Mouse (Mus musculus) MEL (cell line): Measurements from ENCODE around the gene Hfe2. TPM values are rescaled to one million over a fixed set of nuclear protein-coding genes. Genes with fewer than 3 reads are reported as not detected.

Experiments used
- DNase-seq: peaks from one replicate; pipeline ENCODE4 v3.0.0; 2011; ENCODE audit warnings: low read depth, low spot score
- H3K27ac ChIP-seq: 2 replicates; pipeline ENCODE4 v1.5.1; 2012; ENCODE audit warnings: low read depth, mild to moderate bottlenecking, control low read depth, low read length, moderate library complexity; ENCODE audit not compliant: control insufficient read depth
- H3K27me3 ChIP-seq, 2 experiments: fragments of 150-350 bp in 1 of 2; sonication (generic) in 1 of 2; 2 replicates each; pipeline ENCODE4 v1.6.1; 2012; ENCODE audit warnings: low read length in 2 of 2, mild to moderate bottlenecking in 2 of 2, improper control_type of control experiment in 1 of 2, moderate library complexity in 1 of 2; ENCODE audit not compliant: insufficient read depth in 2 of 2, control insufficient read depth in 1 of 2
- H3K36me3 ChIP-seq, 2 experiments: 2 replicates each; pipeline ENCODE4 v1.6.1; 2012 to 2014; ENCODE audit warnings: low read length in 2 of 2, improper control_type of control experiment in 1 of 2, inconsistent platforms in 1 of 2, mild to moderate bottlenecking in 1 of 2; ENCODE audit not compliant: insufficient read depth in 2 of 2, control insufficient read depth in 1 of 2
- H3K4me1 ChIP-seq, 2 experiments: fragments of 150-350 bp in 1 of 2; sonication (generic) in 1 of 2; 2 replicates each; pipeline ENCODE4 v1.6.1; 2012; ENCODE audit warnings: low read length in 2 of 2, improper control_type of control experiment in 1 of 2, mild to moderate bottlenecking in 1 of 2; ENCODE audit not compliant: insufficient read depth in 2 of 2, control insufficient read depth in 1 of 2
- H3K4me3 ChIP-seq, 2 experiments: fragments of 150-350 bp in 1 of 2; sonication (generic) in 1 of 2; 2 replicates each; pipeline ENCODE4 v1.5.1; 2012; ENCODE audit warnings: low read depth in 2 of 2, low read length in 2 of 2, mild to moderate bottlenecking in 2 of 2, moderate library complexity in 2 of 2, control low read depth in 1 of 2, improper control_type of control experiment in 1 of 2; ENCODE audit not compliant: control insufficient read depth in 1 of 2, insufficient read depth in 1 of 2
- H3K79me2 ChIP-seq: 2 replicates; pipeline ENCODE4 v1.6.1; 2012; ENCODE audit warnings: mild to moderate bottlenecking, low read length, moderate library complexity; ENCODE audit not compliant: control insufficient read depth, poor library complexity, insufficient read depth
- H3K9ac ChIP-seq: 2 replicates; pipeline ENCODE4 v1.6.1; 2012; ENCODE audit warnings: low read depth, mild to moderate bottlenecking, control low read depth, low read length, moderate library complexity; ENCODE audit not compliant: control insufficient read depth, poor library complexity, severe bottlenecking
- H3K9me3 ChIP-seq: fragments of 150-350 bp; sonication (generic); replicated peaks from 2 replicates; pipeline ENCODE4 v1.6.1; 2012; ENCODE audit warnings: mild to moderate bottlenecking, low read length, improper control_type of control experiment, moderate library complexity; ENCODE audit not compliant: insufficient read depth
- BHLHE40 ChIP-seq: IDR thresholded peaks from 2 replicates; pipeline ENCODE4 v1.6.1; 2012; ENCODE audit warnings: low read depth, mild to moderate bottlenecking, inconsistent platforms, low read length, improper control_type of control experiment, borderline replicate concordance
- CTCF ChIP-seq, 3 experiments: IDR thresholded peaks in 2 of 3; conservative IDR thresholded peaks in 1 of 3; 2 replicates each; pipeline ENCODE4 v1.5.1; 2011 to 2012; ENCODE audit warnings: low read length in 3 of 3, low read depth in 2 of 3, mild to moderate bottlenecking in 2 of 3, improper control_type of control experiment in 1 of 3, inconsistent platforms in 1 of 3, mixed read lengths in 1 of 3, moderate library complexity in 1 of 3; ENCODE audit not compliant: control insufficient read depth in 1 of 3, insufficient read depth in 1 of 3, poor library complexity in 1 of 3, severe bottlenecking in 1 of 3
- ELF1 ChIP-seq: IDR thresholded peaks from 2 replicates; pipeline ENCODE4 v1.6.1; 2014; ENCODE audit warnings: low read depth, mild to moderate bottlenecking, inconsistent platforms, low read length, improper control_type of control experiment, moderate library complexity
- EP300 ChIP-seq, 2 experiments: IDR thresholded peaks; 2 replicates each; pipeline ENCODE4 v1.6.1; 2011; ENCODE audit warnings: improper control_type of control experiment in 2 of 2, low read length in 2 of 2, low read depth in 1 of 2, mild to moderate bottlenecking in 1 of 2
- GABPA ChIP-seq: IDR thresholded peaks from 2 replicates; pipeline ENCODE4 v1.6.1; 2012; ENCODE audit warnings: low read depth, mild to moderate bottlenecking, inconsistent platforms, low read length, improper control_type of control experiment, moderate library complexity
- GATA1 ChIP-seq: IDR thresholded peaks from 2 replicates; pipeline ENCODE4 v1.6.1; 2011; ENCODE audit warnings: low read depth, low read length, improper control_type of control experiment
- JUND ChIP-seq: IDR thresholded peaks from 2 replicates; pipeline ENCODE4 v1.6.1; 2011; ENCODE audit warnings: low read depth, mild to moderate bottlenecking, improper control_type of control experiment, low read length
- KAT2A ChIP-seq: conservative IDR thresholded peaks from 2 replicates; pipeline ENCODE4 v1.6.1; 2012; ENCODE audit warnings: low read depth, low read length, improper control_type of control experiment, inconsistent platforms
- MAX ChIP-seq: IDR thresholded peaks from 2 replicates; pipeline ENCODE4 v1.6.1; 2011; ENCODE audit warnings: low read length, improper control_type of control experiment
- NELFE ChIP-seq: IDR thresholded peaks from 2 replicates; pipeline ENCODE4 v1.6.1; 2011; ENCODE audit warnings: low read depth, low read length, improper control_type of control experiment
- POLR2A ChIP-seq, 2 experiments: IDR thresholded peaks; 2 replicates each; pipeline ENCODE4 v1.6.1; 2011 to 2012; ENCODE audit warnings: low read length in 2 of 2, mild to moderate bottlenecking in 2 of 2, control low read depth in 1 of 2, improper control_type of control experiment in 1 of 2, low read depth in 1 of 2, moderate library complexity in 1 of 2; ENCODE audit not compliant: control insufficient read depth in 1 of 2, insufficient read depth in 1 of 2, poor library complexity in 1 of 2
- POLR2AphosphoS2 ChIP-seq: IDR thresholded peaks from 2 replicates; pipeline ENCODE4 v1.6.1; 2011; ENCODE audit warnings: low read length, improper control_type of control experiment
- RCOR1 ChIP-seq: IDR thresholded peaks from 2 replicates; pipeline ENCODE4 v1.6.1; 2012; ENCODE audit warnings: low read depth, mild to moderate bottlenecking, inconsistent platforms, low read length, improper control_type of control experiment
- SMC3 ChIP-seq: IDR thresholded peaks from 2 replicates; pipeline ENCODE4 v1.6.1; 2011; ENCODE audit warnings: low read depth, low read length, improper control_type of control experiment
- TCF12 ChIP-seq: IDR thresholded peaks from 2 replicates; pipeline ENCODE4 v1.6.1; 2014; ENCODE audit warnings: low read depth, mild to moderate bottlenecking, inconsistent platforms, low read length, improper control_type of control experiment, moderate library complexity
- UBTF ChIP-seq: IDR thresholded peaks from 2 replicates; pipeline ENCODE4 v1.6.1; 2012; ENCODE audit warnings: low read depth, mild to moderate bottlenecking, inconsistent platforms, low read length, improper control_type of control experiment, moderate library complexity, borderline replicate concordance; ENCODE audit not compliant: insufficient read depth
- USF1 ChIP-seq: IDR thresholded peaks from 2 replicates; pipeline ENCODE4 v1.6.1; 2014; ENCODE audit warnings: low read depth, mild to moderate bottlenecking, inconsistent platforms, low read length, improper control_type of control experiment, moderate library complexity
- ZC3H11A ChIP-seq: IDR thresholded peaks from 2 replicates; pipeline ENCODE4 v1.6.1; 2012; ENCODE audit warnings: low read depth, mild to moderate bottlenecking, inconsistent platforms, low read length, improper control_type of control experiment
- ZKSCAN1 ChIP-seq: IDR thresholded peaks from 2 replicates; pipeline ENCODE4 v1.6.1; 2012; ENCODE audit warnings: low read depth, mild to moderate bottlenecking, inconsistent platforms, low read length, improper control_type of control experiment, moderate library complexity
- ZMIZ1 ChIP-seq: IDR thresholded peaks from 2 replicates; pipeline ENCODE4 v1.6.1; 2012; ENCODE audit warnings: low read depth, mild to moderate bottlenecking, inconsistent platforms, low read length, improper control_type of control experiment, moderate library complexity
- ZNF384 ChIP-seq: IDR thresholded peaks from 2 replicates; pipeline ENCODE4 v1.6.1; 2012; ENCODE audit warnings: low read depth, mild to moderate bottlenecking, inconsistent platforms, low read length, improper control_type of control experiment
- polyA plus RNA-seq, 2 experiments: library from polyadenylated mRNA; stranded (reverse) in 1 of 2; unstranded in 1 of 2; fragments of >175 nt in 1 of 2; fragments of >200 nt in 1 of 2; gene quantifications; 2 replicates each; pipeline versions ENCODE4 v1.2.1 to v1.2.4; 2012; ENCODE audit warnings: low replicate concordance in 2 of 2, low read depth in 1 of 2; ENCODE audit not compliant: insufficient read length in 2 of 2, insufficient read depth in 1 of 2, missing spikeins in 1 of 2
- total RNA-seq: library from RNA; depleted of rRNA; stranded (reverse); fragments of 300-350 nt; gene quantifications from 2 replicates; pipeline ENCODE4 v1.2.3, GENCODE M21; 2012

Hfe2 gene
- total and polyA plus RNA-seq, 3 experiments, result not detected

DNA sequence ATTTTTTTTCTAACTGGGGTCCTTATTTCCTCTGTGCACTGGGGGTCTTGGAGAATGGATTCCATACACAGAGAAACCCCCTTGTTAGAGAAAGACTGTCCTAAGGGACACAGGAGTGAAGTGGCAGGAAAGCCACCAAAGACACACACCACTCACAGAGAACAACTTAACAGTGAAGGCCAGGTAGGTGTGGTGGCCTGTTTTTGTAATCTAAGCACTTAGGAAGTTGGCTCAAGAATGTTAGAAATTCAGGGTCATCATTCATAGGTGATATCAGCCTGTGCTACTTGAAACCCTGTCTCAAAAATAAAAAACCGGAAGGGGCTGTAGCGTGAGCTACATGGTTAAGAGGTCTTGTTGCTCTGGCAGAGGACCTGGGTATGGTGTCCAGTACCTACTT lies 41.0 kb upstream of the Hfe2 start:
- H3K4me3 ChIP-seq, result no peak overlapping the region
- no peaks in the 10 kb centered on the region for H3K9me3 ChIP-seq
- H3K4me1 ChIP-seq, result peaks cover 0 to 6% of the 10 kb centered on the region in 2 experiments; a peak in 3 of 4 replicates
- no peak overlapping the region for H3K27ac ChIP-seq
- no peaks in the 10 kb centered on the region for H3K79me2 ChIP-seq
- no peak for DNase-seq
- no peaks in the 10 kb centered on the region for H3K27me3 ChIP-seq
- TF ChIP-seq UBTF (no peak), BHLHE40 (no peak), POLR2A (IDR thresholded peaks at IDR 0.05; ENCODE audit: control insufficient read depth in 1 of 2, insufficient read depth in 1 of 2, low read depth in 1 of 2, low read length in 2 of 2, poor library complexity in 1 of 2) (no peak), MAX (no peak), JUND (no peak), ZC3H11A (no peak), KAT2A (no peak), SMC3 (no peak), GATA1 (no peak), ZMIZ1 (no peak), CTCF (IDR thresholded peaks at IDR 0.05 in 2 of 3, conservative IDR thresholded peaks at IDR 0.05 in 1 of 3; ENCODE audit: control insufficient read depth in 1 of 3, insufficient read depth in 1 of 3, low read depth in 2 of 3, low read length in 3 of 3, poor library complexity in 1 of 3, severe bottlenecking in 1 of 3) (no peak), POLR2AphosphoS2 (no peak), GABPA (no peak), ZNF384 (no peak), NELFE (no peak), USF1 (no peak)
- H3K9ac ChIP-seq, result no peak overlapping the region
- H3K36me3 ChIP-seq, result peaks cover 0 to 14% of the 10 kb centered on the region in 2 experiments; a peak in 2 of 4 replicates

GRCm38 (mm10) chr3:96484921-96485320 lies 40.1 kb upstream of the Hfe2 start:
- H3K36me3 ChIP-seq, result peaks cover 0 to 12% of the 10 kb centered on the region in 2 experiments; a peak in 2 of 4 replicates
- H3K9me3 ChIP-seq, result no peaks in the 10 kb centered on the region
- peaks cover 0 to 5% of the 10 kb centered on the region in 2 experiments; a peak in 3 of 4 replicates for H3K4me1 ChIP-seq
- peak overlapping the region; percentile 55 for H3K9ac ChIP-seq
- no peaks in the 10 kb centered on the region for H3K79me2 ChIP-seq
- H3K27ac ChIP-seq, result no peak overlapping the region; the same call in 1 of the 2 replicates
- no peak for TF ChIP-seq ELF1
- TF ChIP-seq RCOR1, result no peak
- TF ChIP-seq ZKSCAN1, result no peak
- no peak for TF ChIP-seq TCF12
- no peak for TF ChIP-seq EP300 (IDR thresholded peaks at IDR 0.05; ENCODE audit: low read depth in 1 of 2, low read length in 2 of 2)
- no peak for TF ChIP-seq ZC3H11A
- DNase-seq, result no peak
- peak overlapping the region in 1 of 2 experiments; percentile 16; a peak in 1 of 4 replicates for H3K4me3 ChIP-seq
- no peaks in the 10 kb centered on the region for H3K27me3 ChIP-seq
